Mouse (Mus musculus): ENCODE measurements around the gene Gm49776. TPM values are rescaled to one million over a fixed set of nuclear protein-coding genes. Genes with fewer than 3 reads are reported as not detected.

Gm49776 gene
- not detected for total RNA-seq (2023)

GRCm38 (mm10) chr16:18258221-18258620 is at the start of gene Gm49776:
TSS of gene Gm49776 (minus strand) at chr16:18258321.

GRCm38 (mm10) chr16:18289067-18289588 is 31.0 kb upstream of the Gm49776 start, which contains the start of gene Dgcr8:
TSS of gene Dgcr8 (minus strand) at chr16:18289246.

GRCm38 (mm10) chr16:18248433-18249363 is 9.4 kb downstream of the Gm49776 start, which contains the start of the genes Trmt2a and Ranbp1:
TSS of gene Trmt2a (plus strand) at chr16:18248679.
TSS of gene Ranbp1 (minus strand) at chr16:18248732.

GRCm38 (mm10) chr16:18234671-18235388 is 23.3 kb downstream of the Gm49776 start, which contains the start of gene Zdhhc8:
TSS of gene Zdhhc8 (minus strand) at chr16:18235136.

DNA sequence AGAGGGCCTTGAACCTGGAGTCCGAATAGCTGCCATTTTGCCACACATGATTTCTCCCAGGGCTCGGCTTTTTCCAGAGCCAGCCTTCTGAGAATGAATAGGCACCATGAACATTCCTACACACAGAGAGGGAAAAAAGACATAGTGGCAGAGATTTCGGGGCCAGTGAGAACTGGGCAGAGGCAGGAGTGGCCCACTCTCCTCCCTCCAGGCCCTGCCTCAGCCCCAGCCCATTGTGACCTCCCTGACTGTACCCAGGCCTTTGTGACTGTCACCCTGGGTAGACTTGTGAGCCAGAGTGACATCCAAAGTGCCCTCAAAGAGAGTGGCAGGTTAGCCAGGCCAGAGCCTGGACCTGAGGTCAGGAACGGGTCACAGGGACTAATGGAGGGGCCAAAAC is 40.5 kb downstream of the Gm49776 start, which contains the start of gene Ccdc188:
Gene Ccdc188 (plus strand): TSS at position 301 of the 400 bp plus-strand sequence.

Other genes with a start within 250 kb of the Gm49776 start
- gene Dgcr6, start 205.5 kb downstream of the Gm49776 start, total RNA-seq (2023) = 6.4 TPM
- gene Prodh, start 168.1 kb downstream of the Gm49776 start, total RNA-seq (2023) = 3.5 TPM
- gene Rtn4r, start 130.7 kb downstream of the Gm49776 start, total RNA-seq (2023) = not detected
- not detected for gene Ccdc188, start 40.4 kb downstream of the Gm49776 start, total RNA-seq (2023)
- 36.7 TPM for gene Zdhhc8, start 23.2 kb downstream of the Gm49776 start, total RNA-seq (2023)
- 96.3 TPM for gene Trmt2a, start 9.6 kb downstream of the Gm49776 start, total RNA-seq (2023)
- 101 TPM for gene Ranbp1, start 9.6 kb downstream of the Gm49776 start, total RNA-seq (2023)
- gene Dgcr8, start 30.9 kb upstream of the Gm49776 start, total RNA-seq (2023) = 48.8 TPM
- gene Tango2, start 89.8 kb upstream of the Gm49776 start, total RNA-seq (2023) = 47.6 TPM
- 3.8 TPM for gene Arvcf, start 89.9 kb upstream of the Gm49776 start, total RNA-seq (2023)
- gene Txnrd2, start 168.1 kb upstream of the Gm49776 start, total RNA-seq (2023) = 12.6 TPM
- 8.2 TPM for gene Comt, start 168.5 kb upstream of the Gm49776 start, total RNA-seq (2023)
- 9.3 TPM for gene Gnb1l, start 240.4 kb upstream of the Gm49776 start, total RNA-seq (2023)
- gene Rtl10, start 240.6 kb upstream of the Gm49776 start, total RNA-seq (2023) = 7.4 TPM

Data from CD8-positive naive resting alpha-beta T cell, adult 57 days (primary cell).